Mouse (Mus musculus) layer of hippocampus, postnatal 25 days (tissue): ENCODE measurements at regions not wholly inside any gene's neighbourhood (a gene's known extent, or its start where the extent isn't known, plus 50 kb on each side); places are given as distances from the start of the nearest gene placed in this dataset.

ENCODE experiments used
- DNase-seq, 2 experiments: peaks; one replicate each; pipeline ENCODE4 v3.0.0; 2022; ENCODE audit warnings: mixed read lengths in 2 of 2, low spot score in 1 of 2; ENCODE audit errors: extremely low spot score in 1 of 2

DNA sequence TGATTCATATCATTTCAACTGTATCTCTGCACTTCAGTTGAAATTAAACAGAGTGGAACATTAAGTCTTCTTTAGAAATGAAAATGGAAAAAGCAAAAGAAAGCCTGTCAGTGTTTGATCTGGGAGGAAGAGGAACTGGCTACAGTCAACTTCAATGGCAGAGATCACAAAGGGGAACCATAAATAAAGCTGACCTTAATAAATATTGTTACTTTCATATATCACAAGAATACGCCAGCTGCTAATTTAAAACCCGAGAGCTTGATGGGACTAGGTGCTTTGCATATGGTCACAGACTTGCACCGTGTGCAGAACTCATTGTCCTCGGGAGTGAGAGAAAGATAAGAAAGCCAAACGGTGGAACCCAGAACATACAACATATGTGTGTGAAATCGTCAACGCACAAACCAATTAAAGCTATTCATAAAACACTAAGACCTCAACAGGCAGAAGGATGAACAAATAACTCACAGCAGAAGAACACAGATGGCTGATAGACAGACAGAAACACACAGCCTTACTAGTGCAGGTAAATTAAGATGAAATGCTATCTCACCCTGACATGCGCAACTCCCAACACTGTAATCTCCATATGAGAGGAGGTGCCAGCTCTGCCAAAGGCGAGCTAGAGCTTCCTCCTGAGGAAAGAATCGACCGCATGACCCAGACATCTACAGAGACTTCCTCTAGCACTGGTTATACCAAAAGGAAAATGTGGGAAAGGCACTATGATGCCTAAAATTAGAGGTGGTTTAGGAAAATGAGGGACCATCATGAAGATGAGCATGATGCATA, 189.9 kb downstream of the Hlx start:
- no peak for DNase-seq

DNA sequence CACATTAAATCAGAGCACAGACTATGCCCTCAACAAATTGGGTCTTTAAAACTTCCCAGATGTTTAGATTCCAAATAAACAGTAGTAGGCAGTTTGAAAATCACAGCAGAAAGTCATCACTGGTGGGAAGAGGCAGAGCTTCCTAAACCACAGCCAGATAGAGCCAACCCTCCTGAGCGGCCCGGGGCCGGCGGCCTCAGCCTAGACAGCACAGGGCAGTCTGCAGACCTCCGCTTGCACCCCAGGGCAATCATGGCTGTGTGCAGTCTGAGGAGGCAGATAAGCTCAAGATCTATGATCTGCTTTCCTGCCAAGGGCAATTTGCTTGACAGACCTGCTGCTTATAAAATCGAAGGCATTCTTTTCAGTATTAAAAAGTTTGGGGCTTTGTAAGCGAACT, 192.6 kb downstream of the Hlx start:
- no peak for DNase-seq

DNA sequence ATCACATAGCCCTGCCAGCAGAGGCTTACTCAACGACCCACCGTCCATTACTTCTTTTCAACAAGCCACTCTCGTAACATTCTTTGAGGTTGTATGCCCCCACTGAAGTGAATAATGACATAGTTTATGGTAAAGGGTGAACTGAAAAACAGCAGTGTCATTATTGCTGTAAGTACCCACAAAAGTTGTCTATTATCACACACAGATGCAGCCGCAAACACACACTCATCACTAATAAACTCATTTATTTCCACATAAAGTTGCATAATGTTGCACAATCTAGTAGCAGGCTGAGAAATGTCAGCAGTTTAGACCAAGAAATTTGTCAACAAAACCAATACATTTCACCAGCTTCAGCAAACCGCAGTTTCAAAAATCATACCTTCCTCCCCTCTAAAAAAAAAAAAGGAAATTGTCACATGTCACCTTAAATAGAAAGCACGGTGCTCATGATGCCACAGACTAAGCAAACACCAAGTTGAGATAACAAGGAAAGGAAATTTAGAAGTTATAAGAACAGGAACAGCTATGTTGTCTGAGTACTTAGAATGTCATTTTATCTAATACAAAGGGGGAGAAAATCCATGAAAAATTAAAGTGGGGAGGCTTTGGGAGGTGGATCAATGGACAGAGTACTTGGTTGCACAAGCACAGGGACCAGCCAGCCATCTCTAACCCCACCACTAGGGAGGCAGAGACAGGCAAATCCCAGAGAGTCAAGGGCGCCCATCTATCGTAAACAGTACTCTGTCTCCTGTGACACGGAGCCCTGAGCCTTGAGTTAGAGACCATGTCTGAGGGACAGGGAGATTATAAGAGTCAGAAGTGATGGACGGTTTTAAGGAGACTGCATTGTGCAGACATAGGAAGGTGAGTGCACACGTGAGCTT, 195.9 kb downstream of the Hlx start:
- DNase-seq, result no peak

DNA sequence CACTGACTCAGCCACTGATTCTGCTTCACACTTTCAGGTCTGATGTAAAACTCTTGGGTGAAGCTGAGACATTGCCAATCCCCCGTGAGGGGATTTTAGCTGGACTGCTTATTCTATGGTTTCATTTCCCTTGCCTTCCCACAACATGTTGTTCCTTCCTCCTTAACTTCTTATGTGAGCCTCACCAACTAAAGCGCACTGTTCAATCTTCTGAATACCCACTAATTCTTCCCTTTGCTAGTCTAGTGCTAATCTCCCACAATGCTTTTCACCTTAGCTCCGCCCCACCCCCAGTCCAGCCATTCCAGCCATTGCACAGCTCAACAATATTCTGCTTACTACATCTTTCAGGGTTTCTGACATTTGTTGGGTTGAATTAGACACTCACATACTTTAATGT, 196.7 kb downstream of the Hlx start:
- DNase-seq, result no peak

DNA sequence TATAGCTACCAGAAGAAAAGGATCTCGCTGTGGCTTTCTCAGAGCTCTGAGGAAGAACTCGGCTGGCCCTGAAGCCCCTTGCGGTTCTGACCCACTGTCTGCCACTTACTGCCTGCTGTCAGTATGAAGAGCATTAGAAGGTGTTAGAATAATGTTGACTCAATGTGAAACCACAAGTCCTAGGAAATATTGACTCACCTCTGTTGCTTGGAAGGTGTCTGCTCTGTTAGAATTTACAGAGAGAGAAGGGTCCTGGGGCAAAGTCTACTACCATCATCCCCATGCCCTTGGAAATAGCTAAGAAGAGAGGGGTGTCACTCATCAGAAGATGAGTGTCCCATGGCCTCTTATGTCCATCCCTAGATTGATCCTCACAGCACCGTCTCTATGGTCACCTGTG, 197.9 kb downstream of the Hlx start:
- no peak for DNase-seq

DNA sequence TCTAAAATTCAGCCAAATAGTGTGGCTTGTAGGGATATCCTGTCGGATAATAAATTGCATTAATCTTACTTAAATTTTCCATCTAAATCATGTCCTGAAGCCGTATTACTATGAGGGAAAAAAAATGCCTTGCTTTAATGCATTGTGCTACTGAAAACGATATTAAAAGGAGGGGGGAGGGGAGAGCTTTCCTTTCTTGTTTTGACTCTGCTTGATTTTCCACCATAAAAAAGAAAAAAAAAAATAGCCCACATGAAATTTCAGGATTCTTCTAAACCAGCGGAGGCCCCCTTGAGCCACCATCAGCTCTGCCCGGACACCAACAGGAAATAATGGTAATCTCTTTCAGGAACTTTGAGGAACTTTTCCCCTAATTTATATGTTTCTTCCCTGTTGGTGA, 198.5 kb downstream of the Hlx start:
- no peak for DNase-seq

DNA sequence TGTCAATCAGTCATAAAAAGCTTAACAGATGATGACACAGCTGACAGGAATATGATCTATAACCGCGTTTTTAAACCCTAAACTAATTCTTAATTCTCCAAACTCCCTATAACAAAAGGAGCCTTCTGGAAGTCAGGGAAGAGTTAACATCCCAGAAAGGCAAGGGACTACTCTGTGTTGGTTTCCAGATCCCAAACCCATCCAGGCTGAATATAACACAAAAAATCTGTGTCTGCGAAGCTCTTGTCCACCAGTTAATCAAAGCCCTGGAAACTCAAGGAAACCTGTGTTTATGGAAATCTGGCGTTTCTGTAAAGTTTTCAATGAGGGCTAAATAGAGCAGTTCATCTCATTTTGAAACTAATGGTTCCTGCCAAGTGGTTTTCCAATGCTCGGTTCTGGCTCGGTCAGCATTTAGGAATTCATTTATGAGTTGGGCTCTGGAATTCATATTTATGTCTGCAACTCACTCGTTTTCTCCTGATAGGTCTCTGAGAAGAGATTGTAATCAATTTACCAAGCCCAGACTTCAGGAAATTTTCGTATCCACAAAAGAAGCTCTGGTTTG, 199.8 kb downstream of the Hlx start:
- no peak for DNase-seq

DNA sequence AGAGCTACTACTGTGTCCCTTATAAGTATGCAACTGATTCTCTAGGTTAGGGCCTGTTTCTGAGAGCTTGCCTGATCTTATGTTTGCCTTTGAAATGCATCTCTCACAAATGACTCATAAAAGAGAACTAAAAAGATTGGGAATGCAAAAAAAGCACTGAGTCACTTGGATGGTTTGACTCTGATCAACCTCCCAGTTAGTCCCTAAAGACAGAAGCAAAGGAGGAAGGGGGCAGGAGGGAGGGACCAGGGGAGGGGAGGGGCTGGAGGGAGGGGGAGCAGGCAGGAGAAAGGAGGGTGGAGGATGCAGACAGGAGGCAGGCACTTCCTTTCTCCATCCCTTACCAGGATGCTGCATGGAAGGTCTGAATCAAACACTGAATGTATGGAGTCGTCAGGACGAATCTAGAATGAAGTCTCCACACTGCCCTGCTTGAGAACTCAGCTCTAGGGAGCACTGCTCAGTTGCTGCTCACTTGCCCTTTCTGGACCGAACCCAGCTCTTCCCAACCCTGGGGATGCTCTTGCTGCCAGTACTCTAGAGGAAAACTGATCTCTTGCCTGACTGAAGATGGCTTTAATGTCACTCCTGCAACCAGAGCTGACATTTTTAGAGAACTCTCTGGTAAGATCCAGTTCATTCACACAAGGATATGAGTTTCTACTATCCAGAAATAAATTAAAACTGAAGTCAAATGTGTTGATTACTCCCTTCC, 201.7 kb downstream of the Hlx start:
- no peak for DNase-seq

DNA sequence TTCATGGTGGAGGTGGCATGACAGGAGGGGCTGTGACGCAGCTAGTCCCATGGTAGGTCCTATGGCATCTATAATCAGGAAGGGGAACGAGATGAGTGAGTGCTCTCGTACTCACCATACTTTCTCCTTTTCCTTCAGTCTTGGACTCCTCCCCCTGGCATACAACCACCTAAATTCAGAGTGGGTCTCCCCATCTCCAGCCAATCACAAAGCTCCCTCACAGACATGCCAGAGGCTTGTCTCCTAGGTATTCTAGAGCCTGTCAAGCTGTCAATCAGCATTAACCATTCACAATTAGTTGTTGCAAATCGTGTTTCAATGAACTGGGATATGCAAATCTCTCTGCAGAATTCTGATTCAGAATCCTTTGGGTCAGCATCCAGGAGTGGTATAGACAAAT, 206.7 kb downstream of the Hlx start:
- DNase-seq, result no peak

DNA sequence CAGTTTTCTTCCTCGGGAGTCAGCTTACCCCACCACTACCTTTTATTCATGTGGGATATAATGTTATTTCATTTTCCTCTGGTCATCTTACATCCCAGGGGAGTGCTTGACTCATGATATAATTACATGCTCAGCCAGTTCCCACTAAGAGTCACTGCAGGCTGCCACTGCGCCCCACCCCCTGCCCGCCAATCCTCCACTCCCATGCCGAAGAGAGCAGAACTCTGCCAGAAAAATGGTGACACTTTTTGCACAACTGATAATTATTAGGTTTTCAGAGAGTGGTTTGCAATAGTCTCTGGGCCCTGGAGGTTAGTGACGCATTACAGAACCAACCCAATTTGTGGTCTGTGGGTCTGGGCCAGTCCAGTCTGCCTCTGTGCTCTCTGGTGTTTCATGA, 212.9 kb downstream of the Hlx start:
- no peak for DNase-seq

DNA sequence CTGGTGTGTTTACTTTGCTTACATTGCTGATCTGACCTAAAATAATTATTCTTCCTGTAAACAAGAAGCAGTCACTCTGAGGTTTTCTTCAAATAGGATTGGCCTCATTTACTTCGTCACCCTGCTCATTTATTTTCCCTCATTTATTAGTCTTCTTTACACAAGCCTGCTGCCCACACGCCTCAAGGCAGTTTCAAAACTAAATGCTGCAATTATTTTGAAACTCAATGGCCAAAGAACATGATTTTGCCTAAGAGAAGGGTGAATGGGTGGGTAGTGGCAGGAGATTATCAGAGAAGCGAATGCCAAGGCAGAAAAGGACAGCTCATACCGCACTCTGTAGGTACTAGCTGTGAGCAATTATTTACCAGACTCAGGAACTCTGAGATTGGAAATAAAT, 227.8 kb downstream of the Hlx start:
- DNase-seq, result no peak

DNA sequence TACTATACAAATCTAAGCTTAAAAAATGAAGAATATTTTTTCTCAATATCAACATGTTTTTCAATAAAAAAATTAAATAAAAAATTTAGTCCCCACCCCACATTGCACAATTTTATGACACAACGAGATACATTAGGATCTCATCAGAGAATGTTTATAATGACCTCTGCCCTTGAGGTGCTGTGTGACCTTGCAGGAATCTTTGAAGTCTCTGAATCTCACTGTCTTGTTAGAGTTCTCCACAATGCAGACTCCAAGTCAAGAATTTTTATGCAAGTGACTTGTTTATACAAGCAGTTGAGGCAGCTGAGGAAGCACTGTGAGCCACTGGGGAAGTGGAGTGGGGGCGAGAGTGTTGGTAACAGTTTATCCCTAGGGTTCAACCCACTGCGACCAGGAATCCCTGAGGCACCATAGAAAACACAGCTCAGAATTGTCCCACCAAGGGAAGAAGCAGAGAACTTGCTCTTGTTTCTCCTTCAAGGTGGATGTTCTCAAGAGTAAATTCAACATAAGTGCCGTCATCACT, 228.5 kb downstream of the Hlx start:
- DNase-seq, result no peak

DNA sequence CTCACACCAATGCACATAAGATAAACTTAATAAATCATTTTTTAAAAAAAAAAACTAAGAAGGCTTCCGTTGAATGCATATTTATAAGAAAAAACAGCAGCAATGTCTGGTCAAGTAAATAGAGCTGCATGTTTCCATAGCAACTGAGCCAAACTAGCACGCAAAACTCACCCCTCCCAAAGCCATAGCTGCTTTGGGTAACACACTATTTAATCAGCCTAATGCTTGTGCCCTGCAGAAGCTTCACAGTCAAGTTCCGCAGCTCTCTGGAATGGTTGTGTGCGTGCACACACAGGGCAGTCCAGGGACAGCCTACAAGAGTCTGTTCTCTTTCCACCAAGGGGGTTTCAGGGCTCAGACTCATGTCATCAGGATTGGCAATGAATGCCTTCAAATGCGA, 231.7 kb downstream of the Hlx start:
- no peak for DNase-seq

DNA sequence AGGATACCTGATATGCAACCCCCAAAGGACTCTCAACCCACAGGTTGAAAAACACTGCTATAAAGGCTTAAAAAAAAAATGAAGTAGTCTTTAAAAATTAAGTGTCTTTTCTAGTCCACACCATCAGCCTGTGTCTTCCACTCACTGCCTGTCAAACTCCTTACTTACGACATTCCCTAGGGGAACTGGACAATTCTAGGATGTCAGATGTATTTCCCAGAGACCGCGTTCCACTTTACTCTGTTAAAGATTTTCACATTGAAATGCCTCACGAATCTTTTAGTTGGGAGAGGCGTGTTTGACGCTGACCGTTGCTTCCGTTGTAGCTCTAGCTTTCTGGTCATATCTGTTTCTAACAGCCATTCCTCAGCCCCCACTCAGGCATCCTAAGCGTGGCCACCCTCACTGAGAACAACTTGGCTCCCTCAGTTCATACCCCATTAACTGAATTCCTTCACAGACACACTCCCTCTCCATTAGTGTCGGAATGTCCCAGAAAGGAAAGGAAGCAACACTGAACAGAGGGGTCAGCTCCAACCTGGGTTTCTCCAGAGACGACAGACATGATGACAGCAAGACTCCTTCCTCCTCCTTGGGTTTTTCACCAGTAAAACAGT, 233.4 kb downstream of the Hlx start:
- DNase-seq, result no peak

DNA sequence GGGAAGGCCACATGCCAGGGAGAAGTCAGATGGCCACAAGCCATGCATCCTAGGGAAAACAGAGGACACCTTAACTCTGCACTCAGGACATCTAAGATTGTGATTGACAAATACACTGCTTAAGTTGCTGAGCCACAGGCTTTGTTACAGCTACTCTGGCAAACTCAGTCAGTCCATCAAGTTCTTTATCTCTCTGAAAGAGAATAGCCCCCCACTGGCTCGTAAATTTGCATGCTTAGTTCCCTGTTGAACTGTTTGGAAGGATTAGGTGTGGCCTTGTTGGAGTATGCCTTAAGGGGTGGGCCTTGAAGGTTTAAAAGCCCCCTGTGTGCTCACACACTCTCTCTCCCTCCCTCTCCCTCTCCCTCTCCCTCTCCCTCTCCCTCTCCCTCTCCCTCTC, 235.4 kb downstream of the Hlx start:
- DNase-seq, result no peak

DNA sequence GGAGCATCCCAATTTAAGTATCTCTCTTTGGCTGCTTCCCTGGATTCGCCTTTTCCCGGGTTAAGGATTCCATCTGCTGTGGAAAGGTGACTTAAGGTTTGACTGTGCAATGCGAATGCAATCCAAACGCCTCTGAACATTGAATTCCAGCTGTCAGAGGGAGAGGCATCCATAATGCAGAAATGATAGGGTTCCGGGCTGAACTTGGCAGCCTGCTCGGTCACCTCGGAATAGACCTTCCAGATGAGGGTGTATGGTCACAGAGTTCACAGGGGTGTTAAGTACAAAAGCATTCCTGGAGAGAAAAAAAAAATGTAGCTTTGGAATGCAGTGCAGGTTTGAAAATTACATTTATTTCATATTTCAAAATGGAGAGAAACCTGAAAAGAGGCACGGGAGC, 238.6 kb downstream of the Hlx start:
- DNase-seq, result no peak

DNA sequence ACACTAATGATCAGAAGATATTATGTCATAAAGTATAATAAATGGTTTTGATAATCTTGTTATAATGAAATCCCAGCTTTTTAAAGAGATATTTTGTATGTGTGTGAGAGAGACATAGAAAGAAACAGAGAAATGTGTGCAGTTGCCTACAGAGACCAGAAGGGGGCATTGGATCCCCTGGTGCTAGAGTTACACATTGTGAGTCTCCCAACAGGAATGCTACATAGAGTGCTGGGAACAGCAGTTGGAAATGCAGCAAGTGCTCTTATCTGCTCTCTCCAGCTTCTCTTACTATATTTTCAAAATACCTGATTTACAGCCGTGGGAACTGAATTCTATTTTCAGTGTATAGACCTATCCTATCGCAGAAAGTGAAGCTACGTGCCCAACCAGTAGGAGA, 240.3 kb downstream of the Hlx start:
- no peak for DNase-seq

DNA sequence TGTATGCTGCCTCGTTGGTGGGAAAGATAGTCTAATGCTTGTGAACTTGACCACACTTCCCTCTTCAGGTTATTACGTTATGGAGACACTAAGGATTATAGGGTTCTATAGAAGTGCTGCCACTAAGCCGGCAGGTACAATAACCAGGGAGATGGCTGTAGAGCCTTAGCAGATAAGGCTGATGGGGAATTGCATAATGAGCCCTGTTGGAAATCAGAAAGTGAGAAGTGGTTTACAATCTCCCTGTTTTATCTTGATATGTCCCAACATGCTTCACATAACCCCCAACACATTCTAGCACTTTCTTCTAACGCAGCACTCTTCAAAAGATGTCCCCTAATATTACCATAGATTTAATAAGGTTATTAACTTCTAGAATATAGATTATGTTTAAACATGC, 241.2 kb downstream of the Hlx start:
- no peak for DNase-seq

DNA sequence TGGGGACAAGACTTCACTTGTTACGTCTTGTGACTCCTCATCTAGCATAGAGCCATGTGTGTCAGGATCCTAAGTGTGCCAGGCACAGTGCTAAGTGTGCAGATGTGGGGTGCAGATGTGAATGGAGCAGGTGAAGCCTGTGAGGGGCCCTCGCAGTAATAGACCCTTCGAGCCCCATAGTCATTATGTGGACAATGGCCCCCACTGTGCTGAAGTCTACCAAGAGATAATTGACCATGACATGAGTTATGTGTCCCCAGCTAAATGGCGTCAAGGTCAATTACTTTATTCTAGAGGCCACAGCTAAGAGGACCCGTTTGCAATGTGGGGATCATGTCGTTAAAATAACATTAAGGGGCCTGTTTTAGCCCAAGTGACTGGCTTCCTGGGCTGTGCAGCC, 245.0 kb downstream of the Hlx start:
- DNase-seq, result no peak

DNA sequence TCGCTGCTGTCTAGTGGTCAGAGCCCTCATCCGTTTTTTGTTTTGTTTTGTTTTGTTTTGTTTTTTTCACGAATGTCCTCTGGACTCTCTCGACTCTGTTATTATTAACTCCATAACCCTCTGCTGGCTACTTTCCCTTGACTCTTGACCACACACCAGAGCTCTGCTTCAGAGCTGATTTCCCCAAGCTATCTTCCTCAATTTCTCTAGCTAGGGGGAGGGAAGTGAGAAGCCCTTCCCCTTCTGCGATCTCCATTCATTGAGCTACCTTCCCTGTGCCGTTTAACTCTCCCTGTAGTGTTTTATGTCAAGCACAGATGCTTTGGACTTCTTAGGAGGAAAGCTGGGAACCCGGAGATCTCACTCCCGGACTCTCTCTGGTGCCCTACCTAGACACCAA, 247.6 kb downstream of the Hlx start:
- DNase-seq, result no peak
